Mouse (Mus musculus) spleen, adult 2 months (tissue): Measurements from ENCODE around the gene Fcrl5. TPM values are rescaled to one million over a fixed set of nuclear protein-coding genes. Genes with fewer than 3 reads are reported as not detected.

ENCODE experiments used
- DNase-seq, 2 experiments: peaks; one replicate each; pipeline versions ENCODE4 v3.0.0 to v3.0.0-alpha.2; 2012 to 2021; ENCODE audit warnings: low spot score in 2 of 2, low read depth in 1 of 2
- H3K27ac ChIP-seq: fragments of 200-500 bp; 2 replicates; pipeline ENCODE4 v1.5.1; 2012; ENCODE audit warnings: low read length, inconsistent platforms; ENCODE audit not compliant: insufficient read depth
- H3K27me3 ChIP-seq: fragments of 200-500 bp; 2 replicates; pipeline ENCODE4 v1.6.1; 2012; ENCODE audit warnings: mild to moderate bottlenecking, moderate library complexity, low read length, inconsistent platforms; ENCODE audit not compliant: control insufficient read depth, insufficient read depth
- H3K36me3 ChIP-seq: fragments of 200-500 bp; 2 replicates; pipeline ENCODE4 v1.6.1; 2012; ENCODE audit warnings: mild to moderate bottlenecking, low read length, inconsistent platforms; ENCODE audit not compliant: control insufficient read depth, insufficient read depth
- H3K4me1 ChIP-seq: fragments of 200-500 bp; 2 replicates; pipeline ENCODE4 v1.6.1; 2011; ENCODE audit warnings: inconsistent platforms; ENCODE audit not compliant: control insufficient read depth, insufficient read depth, insufficient read length
- H3K4me3 ChIP-seq: fragments of 200-500 bp; 2 replicates; pipeline ENCODE4 v1.5.1; 2011; ENCODE audit warnings: mild to moderate bottlenecking, inconsistent platforms; ENCODE audit not compliant: insufficient read depth, insufficient read length; ENCODE audit errors: extremely low read depth
- CTCF ChIP-seq: fragments of 200-500 bp; IDR thresholded peaks from 2 replicates; pipeline ENCODE4 v1.5.1; 2011; ENCODE audit warnings: mild to moderate bottlenecking, inconsistent platforms; ENCODE audit not compliant: insufficient read depth, insufficient read length, insufficient replicate concordance; ENCODE audit errors: extremely low read depth
- POLR2A ChIP-seq: fragments of 200-500 bp; IDR thresholded peaks from 2 replicates; pipeline ENCODE4 v1.6.1; 2011; ENCODE audit warnings: low read depth, low read length, inconsistent platforms
- WGBS: fragments of 180-500 bp; shearing (Covaris S2); methylation state at CpG from one replicate; pipeline ENCODE4 v1.1.7; 2018; 5-methylcytosine and 5-hydroxymethylcytosine counted together
- polyA plus RNA-seq: library from polyadenylated mRNA; depleted of rRNA; stranded (reverse); fragments of >200 nt; gene quantifications from 2 replicates; pipeline ENCODE4 v1.2.3, GENCODE M21; 2012

Fcrl5 gene
- polyA plus RNA-seq, 1 experiment: 9.2 TPM

- DNase-seq: peak in 1 of 2 experiments; percentile 78
- Histone ChIP-seq H3K4me3 (no peak overlapping the region), H3K27me3 (no peaks in the 10 kb centered on the region), H3K27ac (no peak overlapping the region), H3K4me1 (peaks cover 8% of the 10 kb centered on the region), H3K36me3 (no peaks in the 10 kb centered on the region)
- WGBS: 12% methylated on average over 3 of the region's 3 CpGs
- no peak for TF ChIP-seq POLR2A
- peak; percentile 77; the same call in 1 of the 2 replicates for TF ChIP-seq CTCF
These were observed 63.5 kb downstream of the Fcrl5 start for GRCm38 (mm10) chr3:87499072-87499471.

- peaks cover 11% of the 10 kb centered on the region for H3K4me1 ChIP-seq
- no peaks in the 10 kb centered on the region for H3K36me3 ChIP-seq
- H3K27me3 ChIP-seq: no peaks in the 10 kb centered on the region
- H3K27ac ChIP-seq: peak overlapping the region; percentile 76
- WGBS: 47% methylated on average over 24 of the region's 24 CpGs
- peak in 1 of 2 experiments; percentile 64 for DNase-seq
- H3K4me3 ChIP-seq: no peak overlapping the region
- TF ChIP-seq CTCF (no peak), POLR2A (no peak)
These were observed 64.8 kb downstream of the Fcrl5 start for GRCm38 (mm10) chr3:87500088-87501055.

GRCm38 (mm10) chr3:87501151-87501550 is 65.6 kb downstream of the Fcrl5 start:
- TF ChIP-seq POLR2A (no peak), CTCF (no peak)
- peak in 1 of 2 experiments; percentile 28 for DNase-seq
- Histone ChIP-seq H3K4me1 (peaks cover 15% of the 10 kb centered on the region), H3K4me3 (no peak overlapping the region), H3K36me3 (no peaks in the 10 kb centered on the region), H3K27ac (peak overlapping the region; percentile 6; the same call in 1 of the 2 replicates), H3K27me3 (no peaks in the 10 kb centered on the region)
- WGBS: 47% methylated on average over 8 of the region's 8 CpGs

- no peaks in the 10 kb centered on the region for H3K27me3 ChIP-seq
- no peaks in the 10 kb centered on the region for H3K36me3 ChIP-seq
- DNase-seq: no peak
- no peak overlapping the region for H3K27ac ChIP-seq
- H3K4me3 ChIP-seq: no peak overlapping the region
- 82% methylated on average over 6 of the region's 6 CpGs for WGBS
- H3K4me1 ChIP-seq: peaks cover 22% of the 10 kb centered on the region
- TF ChIP-seq CTCF (no peak), POLR2A (no peak)
These were observed 67.2 kb downstream of the Fcrl5 start for GRCm38 (mm10) chr3:87502771-87503170.

- Histone ChIP-seq H3K27ac (no peak overlapping the region), H3K27me3 (no peaks in the 10 kb centered on the region), H3K4me1 (peaks cover 27% of the 10 kb centered on the region), H3K36me3 (no peaks in the 10 kb centered on the region), H3K4me3 (no peak overlapping the region)
- WGBS: 46% methylated on average over 7 of the region's 7 CpGs
- peak in 1 of 2 experiments; percentile 31 for DNase-seq
- TF ChIP-seq POLR2A (no peak), CTCF (peak; percentile 42; the same call in 1 of the 2 replicates)
These were observed 68.8 kb downstream of the Fcrl5 start for GRCm38 (mm10) chr3:87504330-87504729.

- Histone ChIP-seq H3K27me3 (no peaks in the 10 kb centered on the region), H3K4me1 (peaks cover 27% of the 10 kb centered on the region), H3K4me3 (no peak overlapping the region)
These were observed 69.3 kb downstream of the Fcrl5 start for GRCm38 (mm10) chr3:87504749-87505425.

More at GRCm38 (mm10) chr3:87504749-87505425, 69.3 kb downstream of the Fcrl5 start:
- TF ChIP-seq POLR2A: no peak
- TF ChIP-seq CTCF: no peak
- DNase-seq: peak in 1 of 2 experiments; percentile 2
- WGBS: 54% methylated on average over 4 of the region's 4 CpGs
- Histone ChIP-seq H3K36me3 (no peaks in the 10 kb centered on the region), H3K27ac (no peak overlapping the region; the same call in 1 of the 2 replicates)
